Mouse (Mus musculus): Measurements from ENCODE around the gene Pop5. TPM values are rescaled to one million over a fixed set of nuclear protein-coding genes. Genes with fewer than 3 reads are reported as not detected.

Gene Pop5
- total RNA-seq (2021) = 10 to 100 TPM; 76.3 to 85.9 TPM
- long read RNA-seq, experiment 1, transcript Pop5-201 (6 exons, 1,025 nt) = major isoform, 6 of 82 reads
- long read RNA-seq, experiment 1, partial matches to known transcripts = 67 of 82 reads
- long read RNA-seq, experiment 1, other reads (novel, unspliced or antisense) = 8 of 82 reads
- long read RNA-seq, experiment 2, partial matches to known transcripts = 37 of 41 reads
- long read RNA-seq, experiment 2, other reads (novel, unspliced or antisense) = 3 of 41 reads

- peak; percentile 92 to 96 for DNase-seq
Measured at GRCm38 (mm10) chr5:115235786-115236263, at the start of gene Pop5. Gene Pop5 (plus strand): TSS chr5:115235836.

GRCm38 (mm10) chr5:115186371-115187073, 49.1 kb upstream of the Pop5 start:
- peak in 1 of 2 experiments; percentile 21 for DNase-seq

- peak; percentile 96 to 97 for DNase-seq
Measured at GRCm38 (mm10) chr5:115187188-115188131, 48.2 kb upstream of the Pop5 start.

GRCm38 (mm10) chr5:115188824-115189223, 46.8 kb upstream of the Pop5 start:
- peak; percentile 51 to 62 for DNase-seq

- peak; percentile 68 to 70 for DNase-seq
Measured at GRCm38 (mm10) chr5:115190081-115190480, 45.6 kb upstream of the Pop5 start.

GRCm38 (mm10) chr5:115191880-115192827, 43.5 kb upstream of the Pop5 start:
- DNase-seq = peak; percentile 57 to 62

- peak; percentile 46 to 70 for DNase-seq
Measured at GRCm38 (mm10) chr5:115192828-115193195, 42.8 kb upstream of the Pop5 start.

- peak; percentile 92 to 93 for DNase-seq
Measured at GRCm38 (mm10) chr5:115193226-115193625, 42.4 kb upstream of the Pop5 start.

- peak; percentile 71 to 84 for DNase-seq
Measured at GRCm38 (mm10) chr5:115193669-115194625, 41.7 kb upstream of the Pop5 start, which contains the start of gene Cabp1. Gene Cabp1 (minus strand): TSS chr5:115194381.

GRCm38 (mm10) chr5:115194626-115195221, 40.9 kb upstream of the Pop5 start:
- no peak for DNase-seq

- DNase-seq = no peak
Measured at GRCm38 (mm10) chr5:115203735-115204561, 31.7 kb upstream of the Pop5 start.

GRCm38 (mm10) chr5:115204562-115205311, 30.9 kb upstream of the Pop5 start:
- peak; percentile 39 to 61 for DNase-seq

- no peak for DNase-seq
Measured at GRCm38 (mm10) chr5:115207244-115207643, 28.4 kb upstream of the Pop5 start.

GRCm38 (mm10) chr5:115207892-115208291, 27.7 kb upstream of the Pop5 start:
- no peak for DNase-seq

- DNase-seq = no peak
Measured at GRCm38 (mm10) chr5:115208601-115209000, 27.0 kb upstream of the Pop5 start.

- peak; percentile 49 to 66 for DNase-seq
Measured at GRCm38 (mm10) chr5:115210380-115210779, 25.3 kb upstream of the Pop5 start.

- peak; percentile 46 to 66 for DNase-seq
Measured at GRCm38 (mm10) chr5:115212451-115212850, 23.2 kb upstream of the Pop5 start.

- peak in 1 of 2 experiments; percentile 29 for DNase-seq
Measured at GRCm38 (mm10) chr5:115212861-115213260, 22.8 kb upstream of the Pop5 start.
